Mouse (Mus musculus) hindbrain, embryonic 12.5 days (tissue): ENCODE measurements around the gene Spata32. TPM values are rescaled to one million over a fixed set of nuclear protein-coding genes. Genes with fewer than 3 reads are reported as not detected.
A peak's percentile ranks its signal among the peaks of the same experiment; 100 is the strongest.

Experiments
- ATAC-seq: fragments of 200-750 bp; cut with Nextera tagmentation; 2 replicates; pipeline ENCODE4 v1.8.0; 2017; ENCODE audit warnings: moderate TSS enrichment; ENCODE audit not compliant: low FRiP score
- H3K27ac ChIP-seq: fragments of 300-500 bp; sonication (generic); 2 replicates; pipeline ENCODE4 v1.5.1; 2016; ENCODE audit warnings: mild to moderate bottlenecking
- H3K27me3 ChIP-seq: fragments of 300-500 bp; sonication (generic); 2 replicates; pipeline ENCODE4 v1.6.1; 2016; ENCODE audit warnings: mild to moderate bottlenecking
- H3K36me3 ChIP-seq: fragments of 300-500 bp; sonication (generic); 2 replicates; pipeline ENCODE4 v1.6.1; 2016; ENCODE audit warnings: mild to moderate bottlenecking
- H3K4me1 ChIP-seq: fragments of 300-500 bp; sonication (generic); 2 replicates; pipeline ENCODE4 v1.6.1; 2016
- H3K4me2 ChIP-seq: fragments of 300-500 bp; sonication (generic); replicated peaks from 2 replicates; pipeline ENCODE4 v1.6.1; 2016; ENCODE audit warnings: mild to moderate bottlenecking
- H3K4me3 ChIP-seq: fragments of 300-500 bp; sonication (generic); 2 replicates; pipeline ENCODE4 v1.5.1; 2016; ENCODE audit warnings: mild to moderate bottlenecking
- H3K9ac ChIP-seq: fragments of 300-500 bp; sonication (generic); 2 replicates; pipeline ENCODE4 v1.6.1; 2016; ENCODE audit warnings: mild to moderate bottlenecking, moderate library complexity
- H3K9me3 ChIP-seq: fragments of 300-500 bp; sonication (generic); replicated peaks from 2 replicates; pipeline ENCODE4 v1.6.1; 2016; ENCODE audit warnings: mild to moderate bottlenecking
- WGBS: fragments of 180-500 bp; shearing (Covaris S2); methylation state at CpG from one replicate; pipeline ENCODE4 v1.1.7; 2016; 5-methylcytosine and 5-hydroxymethylcytosine counted together
- polyA plus RNA-seq: library from polyadenylated mRNA; unstranded; fragments of >200 nt; fragmentation: Nextera tagmentation; extraction: Ambion mirVana; gene quantifications from 2 replicates; pipeline ENCODE4 v1.2.1, GENCODE M21; 2016

The Spata32 gene
- polyA plus RNA-seq, 1 experiment from 2014 or later, result not detected

DNA sequence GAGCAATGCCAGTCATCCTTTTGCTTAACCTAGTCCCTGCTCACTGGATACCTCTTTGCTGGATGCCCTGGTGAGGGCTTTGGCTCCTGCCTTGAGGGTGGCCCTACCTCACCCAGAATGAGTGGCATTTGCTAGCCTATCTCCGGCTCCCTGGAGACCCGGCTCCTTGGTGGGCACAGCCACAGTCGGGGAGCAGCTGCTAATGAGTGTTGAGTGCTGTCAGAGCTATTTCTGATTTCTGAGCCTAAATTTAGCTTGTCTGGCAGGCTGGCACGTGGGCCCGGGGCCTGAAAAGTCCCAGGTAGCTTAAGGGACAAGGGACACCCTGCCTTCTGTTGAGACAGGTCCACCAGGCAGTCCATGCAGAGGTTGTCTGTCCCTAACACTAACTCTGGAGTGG, 41.0 kb downstream of the Spata32 start:
- Histone ChIP-seq H3K4me2 (no peak overlapping the region), H3K36me3 (no peaks in the 10 kb centered on the region), H3K9me3 (no peaks in the 10 kb centered on the region), H3K4me1 (no peaks in the 10 kb centered on the region), H3K4me3 (no peak overlapping the region), H3K27me3 (peaks cover 36% of the 10 kb centered on the region), H3K27ac (no peak overlapping the region), H3K9ac (no peak overlapping the region)
- ATAC-seq, result no peak
- 72% methylated on average over 5 of the region's 5 CpGs for WGBS

DNA sequence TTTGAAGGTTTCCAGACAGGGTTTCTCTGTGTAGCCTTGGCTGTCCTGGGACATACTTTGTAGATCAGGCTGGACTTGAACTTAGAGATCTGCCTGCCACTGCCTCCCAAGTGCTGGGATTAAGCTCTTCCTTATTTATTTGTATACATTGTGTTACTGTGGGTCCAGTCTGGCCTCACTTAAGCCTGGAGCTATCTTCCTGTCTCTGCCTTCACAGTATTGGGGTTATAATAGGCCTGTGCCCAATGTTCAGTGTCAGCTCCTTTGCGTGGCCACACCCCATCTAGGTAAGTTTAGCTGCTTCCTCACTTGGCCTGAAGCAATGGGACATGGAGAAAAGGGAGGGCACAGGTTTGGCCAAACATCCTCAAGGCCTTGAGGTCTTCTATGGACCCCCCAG, 41.7 kb downstream of the Spata32 start:
- WGBS, result 93% methylated on average over 1 of the region's 1 CpGs
- H3K4me2 ChIP-seq, result no peak overlapping the region
- H3K4me3 ChIP-seq, result no peak overlapping the region
- peaks cover 43% of the 10 kb centered on the region for H3K27me3 ChIP-seq
- H3K9ac ChIP-seq, result no peak overlapping the region
- H3K27ac ChIP-seq, result no peak overlapping the region
- no peaks in the 10 kb centered on the region for H3K36me3 ChIP-seq
- ATAC-seq, result no peak
- H3K9me3 ChIP-seq, result no peaks in the 10 kb centered on the region
- H3K4me1 ChIP-seq, result no peaks in the 10 kb centered on the region

DNA sequence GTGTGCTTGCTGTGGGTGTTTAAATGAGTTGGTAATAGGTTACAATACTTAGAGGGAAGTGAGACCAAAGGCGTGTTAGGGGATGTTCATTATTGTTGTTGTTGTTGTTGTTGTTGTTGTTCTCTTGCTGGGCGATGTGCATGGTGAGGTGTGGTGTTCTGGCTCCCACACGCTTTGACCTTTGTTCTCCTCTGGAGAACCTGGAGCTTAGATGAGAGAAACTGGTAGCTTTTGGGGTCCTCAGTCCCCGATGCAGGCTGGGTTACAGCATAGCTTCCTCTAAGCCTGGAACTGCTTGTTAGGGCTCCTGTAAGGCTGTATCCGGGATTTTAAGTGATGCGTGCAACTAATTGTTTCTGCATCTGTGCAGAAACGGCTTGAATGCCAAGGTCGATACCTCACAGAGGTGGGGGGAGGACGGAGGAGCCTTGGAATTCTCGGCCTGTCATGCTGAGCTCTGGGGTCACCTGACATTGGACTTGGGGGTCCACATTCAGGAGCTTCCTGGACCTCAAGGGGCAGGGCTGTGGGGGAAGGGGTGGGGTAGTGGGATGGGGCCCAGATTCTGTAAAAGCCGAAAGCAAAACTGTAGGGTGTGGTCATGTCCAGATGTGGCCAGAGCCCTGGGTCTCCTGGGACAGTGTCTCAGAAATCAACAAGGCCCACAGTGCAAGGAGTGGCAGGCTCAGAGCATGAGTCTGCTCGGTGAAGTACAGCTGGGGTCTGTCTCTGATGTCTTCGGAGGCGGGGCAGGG, 42.4 kb downstream of the Spata32 start:
- Histone ChIP-seq H3K27ac (no peak overlapping the region), H3K4me2 (no peak overlapping the region), H3K9ac (no peak overlapping the region), H3K27me3 (peaks cover 50% of the 10 kb centered on the region), H3K9me3 (no peaks in the 10 kb centered on the region), H3K4me1 (peaks cover 4% of the 10 kb centered on the region; the same call in 1 of the 2 replicates), H3K4me3 (no peak overlapping the region), H3K36me3 (no peaks in the 10 kb centered on the region)
- ATAC-seq, result no peak
- WGBS, result 75% methylated on average over 14 of the region's 14 CpGs

DNA sequence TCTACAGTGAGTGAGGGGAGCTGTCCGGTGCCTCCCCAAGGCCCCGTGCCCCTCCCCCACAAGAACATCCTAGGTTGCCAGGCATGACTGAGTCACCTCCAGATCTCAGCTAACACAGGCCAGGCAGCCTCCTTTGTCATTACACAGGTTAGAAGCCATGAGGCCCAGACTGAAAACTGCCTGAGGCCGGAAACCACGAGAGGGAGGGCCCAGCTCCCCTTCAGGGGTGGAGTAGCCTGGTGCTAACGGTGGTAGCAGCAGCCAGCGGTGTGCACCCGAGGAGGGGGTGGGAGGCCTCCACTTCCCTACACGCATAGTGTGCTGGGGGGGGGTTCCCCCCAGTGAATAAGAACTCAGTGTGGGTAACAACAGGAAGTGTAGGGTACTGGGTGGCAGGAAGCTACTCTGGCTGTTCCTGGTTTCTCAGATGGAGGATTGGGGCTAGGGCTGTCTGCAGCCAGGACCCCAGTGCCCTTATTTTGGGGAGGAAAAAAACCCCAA, 43.3 kb downstream of the Spata32 start:
- Histone ChIP-seq H3K9ac (no peak overlapping the region), H3K27me3 (peaks cover 52% of the 10 kb centered on the region), H3K4me3 (no peak overlapping the region), H3K4me1 (peaks cover 12% of the 10 kb centered on the region), H3K27ac (no peak overlapping the region), H3K36me3 (no peaks in the 10 kb centered on the region), H3K9me3 (no peaks in the 10 kb centered on the region), H3K4me2 (no peak overlapping the region)
- no peak for ATAC-seq
- 59% methylated on average over 8 of the region's 8 CpGs for WGBS

DNA sequence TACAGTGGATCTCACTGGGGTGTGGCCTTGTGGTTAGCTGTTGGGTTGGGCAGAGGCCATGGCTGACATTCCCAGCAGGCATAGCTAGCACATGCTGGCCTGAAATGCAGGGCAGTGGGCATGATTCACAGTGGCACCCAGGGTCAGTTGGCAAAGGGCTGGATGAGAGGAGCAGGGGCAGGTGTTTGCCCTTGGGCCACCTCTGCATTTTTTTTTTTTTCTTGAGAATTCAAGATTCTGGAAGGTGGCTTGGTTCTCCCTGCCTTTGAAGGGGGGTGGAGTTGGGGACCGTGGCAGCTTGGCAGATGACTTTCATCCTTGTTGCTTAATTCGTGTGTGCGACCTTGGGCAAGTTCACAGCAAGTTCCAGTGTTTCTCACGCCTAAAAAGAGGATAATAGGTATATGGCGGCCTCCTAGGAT, 43.8 kb downstream of the Spata32 start:
- no peak overlapping the region for H3K9ac ChIP-seq
- no peak overlapping the region for H3K4me3 ChIP-seq
- WGBS, result 83% methylated on average over 5 of the region's 5 CpGs
- no peak overlapping the region for H3K4me2 ChIP-seq
- no peaks in the 10 kb centered on the region for H3K9me3 ChIP-seq
- H3K27ac ChIP-seq, result no peak overlapping the region
- H3K27me3 ChIP-seq, result peaks cover 52% of the 10 kb centered on the region
- peaks cover 14% of the 10 kb centered on the region for H3K4me1 ChIP-seq
- ATAC-seq, result no peak
- no peaks in the 10 kb centered on the region for H3K36me3 ChIP-seq

DNA sequence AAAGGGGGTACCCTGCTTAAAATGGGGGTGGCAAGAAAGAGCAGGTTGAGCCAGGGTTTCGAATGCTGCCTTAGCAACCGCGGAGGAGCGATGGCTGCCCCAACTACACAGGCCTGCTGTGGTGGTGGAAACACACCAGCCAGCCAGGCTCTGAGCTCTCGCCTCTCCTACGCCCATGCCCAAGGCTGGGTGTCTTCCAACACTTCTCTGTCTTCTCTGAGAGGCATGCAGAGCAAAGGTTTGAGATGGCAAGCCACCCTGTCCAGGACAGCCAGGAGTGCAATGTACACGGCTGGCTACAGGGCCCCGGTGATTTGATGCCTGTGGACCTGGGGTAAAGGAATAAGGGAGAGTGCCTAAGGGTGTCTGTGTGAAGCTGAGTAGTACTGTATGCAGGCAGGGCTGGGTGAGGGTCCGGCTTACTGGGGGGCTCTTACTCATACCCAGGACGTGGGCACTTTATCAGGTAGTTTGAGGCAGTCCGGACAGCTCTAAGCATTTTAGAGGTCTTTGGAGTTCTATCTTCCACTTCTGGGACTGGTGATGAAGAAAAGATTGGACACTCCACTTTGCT, 44.4 kb downstream of the Spata32 start:
- no peak overlapping the region for H3K9ac ChIP-seq
- 92% methylated on average over 11 of the region's 11 CpGs for WGBS
- peaks cover 14% of the 10 kb centered on the region for H3K4me1 ChIP-seq
- H3K9me3 ChIP-seq, result no peaks in the 10 kb centered on the region
- H3K4me2 ChIP-seq, result no peak overlapping the region
- no peak for ATAC-seq
- no peak overlapping the region for H3K27ac ChIP-seq
- H3K27me3 ChIP-seq, result peaks cover 58% of the 10 kb centered on the region
- no peak overlapping the region for H3K4me3 ChIP-seq
- H3K36me3 ChIP-seq, result no peaks in the 10 kb centered on the region

DNA sequence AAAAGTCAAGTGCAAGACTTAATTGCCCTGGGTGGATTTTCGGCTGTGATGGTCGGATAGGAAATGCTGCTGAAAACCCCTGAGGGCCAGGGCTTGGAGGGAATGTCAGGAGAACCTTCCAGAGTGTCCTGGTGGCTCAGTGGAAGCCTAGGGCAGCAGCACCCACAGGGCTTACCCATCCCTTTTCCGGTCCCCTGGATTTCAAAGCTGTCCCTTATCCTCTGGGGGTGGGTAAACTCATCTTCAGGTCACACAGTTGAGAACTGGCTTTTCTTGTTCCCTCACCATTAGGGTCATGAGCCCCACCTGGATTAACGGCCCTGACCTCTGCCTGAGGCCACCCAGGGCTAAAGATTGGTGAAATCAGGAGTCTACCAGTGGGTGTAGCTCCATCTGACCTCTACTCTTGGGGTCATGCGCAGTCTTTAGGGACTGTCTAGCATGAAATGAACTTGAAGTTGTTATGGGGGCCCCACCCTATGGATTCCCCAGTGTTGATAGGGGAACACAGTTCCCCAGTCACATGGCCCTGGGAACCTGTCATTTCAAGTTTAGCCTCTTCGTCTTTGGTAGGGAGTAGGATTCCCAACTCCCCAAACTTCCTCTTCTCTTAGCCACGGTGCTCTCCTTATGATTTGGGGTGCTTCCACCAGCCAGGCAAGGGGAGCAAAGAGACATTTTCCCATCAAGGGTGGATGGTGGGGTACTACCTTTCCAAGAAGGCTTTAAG, 45.0 kb downstream of the Spata32 start:
- no peak overlapping the region for H3K27ac ChIP-seq
- H3K4me3 ChIP-seq, result no peak overlapping the region
- WGBS, result 85% methylated on average over 7 of the region's 7 CpGs
- no peaks in the 10 kb centered on the region for H3K9me3 ChIP-seq
- peaks cover 58% of the 10 kb centered on the region for H3K27me3 ChIP-seq
- ATAC-seq, result no peak
- H3K9ac ChIP-seq, result no peak overlapping the region
- peaks cover 14% of the 10 kb centered on the region for H3K4me1 ChIP-seq
- H3K36me3 ChIP-seq, result no peaks in the 10 kb centered on the region
- no peak overlapping the region for H3K4me2 ChIP-seq

DNA sequence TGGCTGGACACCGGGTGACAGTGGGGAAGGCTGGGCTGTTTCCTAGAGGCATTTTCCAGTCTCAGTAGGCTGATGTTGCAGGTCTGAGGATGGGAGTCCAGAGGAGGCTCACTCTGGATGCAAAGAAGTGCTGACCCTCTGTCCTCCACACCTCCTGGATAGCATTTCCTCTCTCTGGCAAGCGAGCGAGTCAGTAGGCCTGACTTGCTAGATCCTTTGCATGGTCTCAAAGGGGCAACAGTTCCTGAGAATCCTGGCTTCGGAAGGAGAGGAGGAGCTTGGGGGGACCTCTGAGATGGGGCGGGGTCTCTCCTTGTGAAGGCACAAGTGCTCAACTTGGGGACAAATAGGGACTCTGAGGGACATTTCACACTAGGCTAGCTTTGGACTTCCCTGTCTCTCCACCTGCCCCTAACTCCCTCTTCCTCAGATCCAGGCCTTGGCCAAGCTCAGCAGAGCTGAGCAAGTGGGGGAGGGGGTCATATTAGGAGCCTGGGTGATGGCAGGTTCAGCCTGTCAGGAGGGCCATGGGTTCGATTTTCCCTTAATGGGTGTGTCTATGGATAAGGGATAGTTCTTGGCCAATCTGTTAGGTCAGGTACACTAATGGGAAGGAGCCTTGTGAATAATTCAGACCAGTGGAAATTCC, 45.7 kb downstream of the Spata32 start:
- H3K27ac ChIP-seq, result no peak overlapping the region
- no peaks in the 10 kb centered on the region for H3K36me3 ChIP-seq
- H3K9me3 ChIP-seq, result no peaks in the 10 kb centered on the region
- no peak overlapping the region for H3K4me2 ChIP-seq
- H3K9ac ChIP-seq, result no peak overlapping the region
- no peak overlapping the region for H3K4me3 ChIP-seq
- peaks cover 58% of the 10 kb centered on the region for H3K27me3 ChIP-seq
- no peak for ATAC-seq
- 71% methylated on average over 6 of the region's 6 CpGs for WGBS
- H3K4me1 ChIP-seq, result peaks cover 14% of the 10 kb centered on the region

DNA sequence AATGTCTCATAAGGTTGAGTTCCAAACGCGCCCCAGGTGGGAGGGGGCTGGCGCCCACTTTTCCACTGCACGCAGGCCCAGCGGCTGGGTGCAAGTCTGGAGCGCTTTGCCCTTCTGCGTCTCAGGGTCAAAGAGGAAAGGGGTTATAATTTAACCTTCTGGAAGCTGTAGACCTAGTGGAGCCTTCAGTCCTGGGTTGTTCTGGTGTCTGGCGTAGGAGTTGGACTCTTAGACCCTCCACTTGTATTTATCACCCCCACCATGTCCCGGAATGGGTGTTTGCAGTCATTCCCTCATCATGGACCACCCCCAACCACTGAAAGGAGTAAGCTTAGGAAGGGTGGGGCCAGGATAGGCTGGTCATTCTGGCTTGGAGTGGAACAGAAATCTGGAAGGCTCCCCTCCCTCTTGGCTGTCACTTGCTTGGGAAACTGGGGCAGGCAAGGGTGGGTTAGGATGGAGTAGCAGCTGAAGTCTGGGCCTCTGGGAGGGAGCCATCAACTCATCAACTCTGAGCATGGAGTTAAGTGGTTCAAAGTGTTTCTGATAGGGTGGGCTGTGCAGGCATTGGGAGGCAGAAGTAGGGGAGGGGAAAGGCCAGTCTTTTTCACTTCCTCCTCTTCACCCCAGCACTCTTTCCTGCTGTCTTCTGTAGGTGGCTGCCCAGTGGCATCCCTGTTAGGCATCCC, 46.4 kb downstream of the Spata32 start:
- H3K4me3 ChIP-seq, result peak overlapping the region; percentile 72
- peak overlapping the region; percentile 81; the same call in 1 of the 2 replicates for H3K9ac ChIP-seq
- H3K27ac ChIP-seq, result no peak overlapping the region
- ATAC-seq, result no peak
- H3K36me3 ChIP-seq, result no peaks in the 10 kb centered on the region
- WGBS, result 52% methylated on average over 9 of the region's 9 CpGs
- H3K9me3 ChIP-seq, result no peaks in the 10 kb centered on the region
- peak overlapping the region; percentile 98 for H3K4me2 ChIP-seq
- H3K4me1 ChIP-seq, result peaks cover 14% of the 10 kb centered on the region
- peaks cover 58% of the 10 kb centered on the region for H3K27me3 ChIP-seq

DNA sequence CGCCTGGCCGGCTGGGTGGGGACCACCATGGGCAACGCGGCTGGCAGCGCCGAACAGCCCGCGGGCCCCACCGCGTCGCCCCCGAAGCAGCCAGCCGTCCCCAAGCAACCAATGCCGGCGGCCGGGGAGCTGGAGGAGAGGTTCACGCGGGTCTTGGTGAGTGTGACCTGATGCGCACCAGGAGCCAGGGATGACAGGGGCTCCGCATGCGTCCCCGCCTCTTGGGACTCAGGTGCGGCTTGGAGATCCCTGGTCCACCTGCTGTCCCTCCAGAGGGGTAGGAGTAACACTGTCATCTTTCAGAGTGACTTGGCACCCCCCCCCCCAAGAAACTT, 47.0 kb downstream of the Spata32 start:
- ATAC-seq, result peak; percentile 14; the same call in 1 of the 2 replicates
- Histone ChIP-seq H3K4me3 (peak overlapping the region; percentile 72), H3K4me2 (peak overlapping the region; percentile 98), H3K27ac (no peak overlapping the region), H3K27me3 (peaks cover 58% of the 10 kb centered on the region), H3K9ac (peak overlapping the region; percentile 81), H3K9me3 (no peaks in the 10 kb centered on the region), H3K4me1 (peaks cover 14% of the 10 kb centered on the region), H3K36me3 (no peaks in the 10 kb centered on the region)
- 3% methylated on average over 23 of the region's 23 CpGs for WGBS

DNA sequence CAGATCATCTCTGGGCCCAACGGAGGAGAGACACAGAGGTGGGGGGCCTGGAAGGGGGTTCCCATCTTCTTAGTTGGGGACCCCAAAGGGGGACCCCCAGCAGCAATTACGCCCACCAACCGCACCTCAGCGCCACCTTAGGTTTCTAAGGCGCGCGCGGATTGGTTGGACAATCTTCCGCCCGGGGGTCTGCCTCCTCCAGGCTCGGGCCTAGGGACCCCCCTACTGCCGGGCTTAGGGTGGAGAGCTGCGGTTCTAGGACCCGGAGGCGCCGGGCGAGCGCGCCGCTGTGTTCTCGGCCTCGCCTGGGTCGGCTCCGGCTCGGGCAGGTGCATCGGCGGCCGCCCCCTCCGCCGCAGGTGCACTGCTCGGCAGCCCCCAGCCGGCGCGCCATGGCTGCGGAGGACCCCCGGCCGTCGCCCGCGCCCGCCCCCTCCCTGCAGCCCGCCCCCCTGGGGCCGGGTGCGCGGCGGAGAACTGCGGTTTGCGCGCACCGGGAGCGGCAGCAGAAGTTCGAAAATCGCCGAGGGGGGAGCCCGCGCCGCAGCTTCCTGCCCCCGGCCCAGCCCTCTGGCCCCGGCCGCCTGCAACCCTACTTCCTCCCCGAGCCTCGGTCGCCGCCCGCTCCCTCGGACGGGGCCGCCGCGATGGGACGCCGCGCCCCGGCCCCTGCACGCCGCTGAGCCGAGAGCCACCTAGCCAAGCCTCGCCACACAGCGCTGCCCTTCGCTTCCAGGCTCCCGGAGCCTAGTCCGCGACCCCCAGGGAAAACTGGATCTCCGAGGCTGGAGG, 47.5 kb downstream of the Spata32 start, which contains the start of gene Fmnl1:
Fmnl1 (plus strand) TSS at position 614 of the 792 bp plus-strand sequence.
- H3K4me2 ChIP-seq, result peak within 1 kb of the TSS; percentile 98
- H3K27ac ChIP-seq, result 0 out of 2 replicates have a peak within 1 kb of the TSS, but pooled peaks have one; percentile 7
- peaks cover 58% of the 10 kb centered on the region for H3K27me3 ChIP-seq
- H3K4me3 ChIP-seq, result peak within 1 kb of the TSS; percentile 72
- no peaks in the 10 kb centered on the region for H3K9me3 ChIP-seq
- H3K4me1 ChIP-seq, result peaks cover 14% of the 10 kb centered on the region
- 2% methylated on average over 35 of the region's 84 CpGs for WGBS
- H3K36me3 ChIP-seq, result no peaks in the 10 kb centered on the region
- peak; percentile 68 for ATAC-seq
- peak within 1 kb of the TSS; percentile 81 for H3K9ac ChIP-seq
